Mouse (Mus musculus): ENCODE results near the gene Prss57.
A peak's percentile ranks its signal among the peaks of the same experiment; 100 is the strongest.

DNA sequence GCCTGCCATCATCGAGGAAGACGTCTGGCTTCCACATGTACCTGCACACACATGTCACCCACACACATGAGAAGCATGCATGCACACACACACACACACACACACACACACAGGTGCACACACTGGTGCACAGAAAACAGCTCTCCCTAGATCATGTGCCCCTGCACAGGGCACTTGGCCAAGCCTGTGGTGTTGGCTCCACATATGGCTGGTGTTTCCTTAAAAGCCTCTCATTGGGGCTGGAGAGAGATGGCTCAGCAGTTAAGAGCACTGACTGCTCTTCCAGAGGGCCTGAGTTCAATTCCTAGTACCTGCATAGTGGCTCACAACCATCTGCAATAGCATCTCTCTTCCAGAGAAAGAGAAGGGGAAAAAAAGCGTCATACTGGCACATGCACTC, 40.8 kb upstream of the Prss57 start:
- no peak for TF ChIP-seq MAFK (IDR thresholded peaks at IDR 0.05; ENCODE audit: borderline replicate concordance, low read depth, low read length)
- no peak for TF ChIP-seq CTCF (IDR thresholded peaks at IDR 0.05 in 2 of 3, conservative IDR thresholded peaks at IDR 0.05 in 1 of 3; ENCODE audit: control insufficient read depth in 1 of 3, insufficient read depth in 1 of 3, low read depth in 2 of 3, low read length in 3 of 3, poor library complexity in 1 of 3, severe bottlenecking in 1 of 3)
- TF ChIP-seq POLR2A (IDR thresholded peaks at IDR 0.05; ENCODE audit: control insufficient read depth in 1 of 2, insufficient read depth in 1 of 2, low read depth in 1 of 2, low read length in 2 of 2, poor library complexity in 1 of 2) = no peak
- no peak for TF ChIP-seq EP300 (IDR thresholded peaks at IDR 0.05; ENCODE audit: low read depth in 1 of 2, low read length in 2 of 2)
- TF ChIP-seq CHD1 (IDR thresholded peaks at IDR 0.05; ENCODE audit: low read depth, low read length) = no peak
- no peak for TF ChIP-seq GABPA (IDR thresholded peaks at IDR 0.05; ENCODE audit: low read depth, low read length)
- TF ChIP-seq TCF12 (IDR thresholded peaks at IDR 0.05; ENCODE audit: low read depth, low read length) = no peak
- TF ChIP-seq MAX (IDR thresholded peaks at IDR 0.05; ENCODE audit: low read length) = 0 out of 2 replicates have a peak, but pooled peaks have one; percentile 27
- TF ChIP-seq HCFC1 (IDR thresholded peaks at IDR 0.05; ENCODE audit: low read depth, low read length) = no peak
- no peak for TF ChIP-seq CHD2 (IDR thresholded peaks at IDR 0.05; ENCODE audit: low read length)
- no peak for TF ChIP-seq MXI1 (IDR thresholded peaks at IDR 0.05; ENCODE audit: low read depth, low read length)
- no peak for TF ChIP-seq MYB (IDR thresholded peaks at IDR 0.05; ENCODE audit: low read depth, low read length)
- no peak for TF ChIP-seq BHLHE40 (IDR thresholded peaks at IDR 0.05; ENCODE audit: borderline replicate concordance, low read depth, low read length)
- no peak for TF ChIP-seq E2F4 (IDR thresholded peaks at IDR 0.05; ENCODE audit: borderline replicate concordance, low read depth, low read length)

Measured in MEL (cell line).